Mouse (Mus musculus): Measurements from ENCODE around the gene Ptgfrn. TPM values are rescaled to one million over a fixed set of nuclear protein-coding genes. Genes with fewer than 3 reads are reported as not detected.

The Ptgfrn gene
- total RNA-seq, 2 experiments from 2014 or later, result 40.8 to 47.1 TPM

GRCm38 (mm10) chr3:101122479-101122878, 12.4 kb upstream of the Ptgfrn start:
- intact Hi-C loops (cut with DNase I), result no loop called here
- no peak for DNase-seq (ENCODE audit: low spot score in 2 of 2)

GRCm38 (mm10) chr3:101117774-101118173, 7.7 kb upstream of the Ptgfrn start:
- DNase-seq (ENCODE audit: low spot score in 2 of 2), result no peak
- intact Hi-C loops (cut with DNase I), result no loop called here

GRCm38 (mm10) chr3:101117386-101117749, 7.3 kb upstream of the Ptgfrn start:
- no peak for DNase-seq (ENCODE audit: low spot score in 2 of 2)
- intact Hi-C loops (cut with DNase I), result no loop called here

GRCm38 (mm10) chr3:101116431-101117385, 6.6 kb upstream of the Ptgfrn start:
- intact Hi-C loops (cut with DNase I), result no loop called here
- no peak for DNase-seq (ENCODE audit: low spot score in 2 of 2)

GRCm38 (mm10) chr3:101112518-101112894, 2.4 kb upstream of the Ptgfrn start:
- intact Hi-C loops (cut with DNase I), result no loop called here
- DNase-seq (ENCODE audit: low spot score in 2 of 2), result no peak

- intact Hi-C loops (cut with DNase I), result no loop called here
- DNase-seq (ENCODE audit: low spot score in 2 of 2), result no peak
Observed at GRCm38 (mm10) chr3:101111848-101112517, 1.9 kb upstream of the Ptgfrn start.

GRCm38 (mm10) chr3:101111321-101111720, 1.2 kb upstream of the Ptgfrn start:
- intact Hi-C loops (cut with DNase I), result no loop called here
- no peak for DNase-seq (ENCODE audit: low spot score in 2 of 2)

GRCm38 (mm10) chr3:101110838-101111103, 693 bp upstream of the Ptgfrn start:
- intact Hi-C loops (cut with DNase I), result no loop called here

GRCm38 (mm10) chr3:101109558-101110021, 488 bp downstream of the Ptgfrn start:
- intact Hi-C loops (cut with DNase I), result no loop called here
- no peak for DNase-seq (ENCODE audit: low spot score in 2 of 2)

More at GRCm38 (mm10) chr3:101110838-101111103, 693 bp upstream of the Ptgfrn start:
- no peak for DNase-seq (ENCODE audit: low spot score in 2 of 2)

- no peak for DNase-seq (ENCODE audit: low spot score in 2 of 2)
- intact Hi-C loops (cut with DNase I), result no loop called here
Observed at GRCm38 (mm10) chr3:101108848-101109247, 1.2 kb downstream of the Ptgfrn start.

GRCm38 (mm10) chr3:101108282-101108681, 1.8 kb downstream of the Ptgfrn start:
- no peak for DNase-seq (ENCODE audit: low spot score in 2 of 2)
- intact Hi-C loops (cut with DNase I), result no loop called here

GRCm38 (mm10) chr3:101106326-101106725, 3.8 kb downstream of the Ptgfrn start:
- intact Hi-C loops (cut with DNase I), result no loop called here
- no peak for DNase-seq (ENCODE audit: low spot score in 2 of 2)

- no peak for DNase-seq (ENCODE audit: low spot score in 2 of 2)
- intact Hi-C loops (cut with DNase I), result loop anchor here (2.0 kb wide), 1 partner anchor 189 kb away; no protein-coding TSS in a partner anchor
Observed at GRCm38 (mm10) chr3:101105486-101105885, 4.6 kb downstream of the Ptgfrn start.

GRCm38 (mm10) chr3:101104883-101105282, 5.2 kb downstream of the Ptgfrn start:
- intact Hi-C loops (cut with DNase I), result loop anchor here (2.0 kb wide), 1 partner anchor 190 kb away; no protein-coding TSS in a partner anchor
- no peak for DNase-seq (ENCODE audit: low spot score in 2 of 2)

GRCm38 (mm10) chr3:101103770-101104169, 6.3 kb downstream of the Ptgfrn start:
- peak; percentile 64 to 70 for DNase-seq (ENCODE audit: low spot score in 2 of 2)
- intact Hi-C loops (cut with DNase I), result loop anchor here (2.0 kb wide), 1 partner anchor 191 kb away; no protein-coding TSS in a partner anchor

GRCm38 (mm10) chr3:101102106-101102505, 8.0 kb downstream of the Ptgfrn start:
- DNase-seq (ENCODE audit: low spot score in 2 of 2), result peak in 1 of 2 experiments; percentile 60
- intact Hi-C loops (cut with DNase I), result no loop called here

GRCm38 (mm10) chr3:101101184-101101583, 8.9 kb downstream of the Ptgfrn start:
- intact Hi-C loops (cut with DNase I), result no loop called here
- DNase-seq (ENCODE audit: low spot score in 2 of 2), result no peak

GRCm38 (mm10) chr3:101099701-101100357, 10.2 kb downstream of the Ptgfrn start:
- no peak for DNase-seq (ENCODE audit: low spot score in 2 of 2)
- intact Hi-C loops (cut with DNase I), result no loop called here

GRCm38 (mm10) chr3:101098073-101098472, 12.0 kb downstream of the Ptgfrn start:
- intact Hi-C loops (cut with DNase I), result no loop called here

More at GRCm38 (mm10) chr3:101098073-101098472, 12.0 kb downstream of the Ptgfrn start:
- DNase-seq (ENCODE audit: low spot score in 2 of 2), result peak in 1 of 2 experiments; percentile 47

All from left cerebral cortex, postnatal 14 days (tissue).